ENCODE assay signal across 8 mouse cellular contexts in the genomic region with DNA sequence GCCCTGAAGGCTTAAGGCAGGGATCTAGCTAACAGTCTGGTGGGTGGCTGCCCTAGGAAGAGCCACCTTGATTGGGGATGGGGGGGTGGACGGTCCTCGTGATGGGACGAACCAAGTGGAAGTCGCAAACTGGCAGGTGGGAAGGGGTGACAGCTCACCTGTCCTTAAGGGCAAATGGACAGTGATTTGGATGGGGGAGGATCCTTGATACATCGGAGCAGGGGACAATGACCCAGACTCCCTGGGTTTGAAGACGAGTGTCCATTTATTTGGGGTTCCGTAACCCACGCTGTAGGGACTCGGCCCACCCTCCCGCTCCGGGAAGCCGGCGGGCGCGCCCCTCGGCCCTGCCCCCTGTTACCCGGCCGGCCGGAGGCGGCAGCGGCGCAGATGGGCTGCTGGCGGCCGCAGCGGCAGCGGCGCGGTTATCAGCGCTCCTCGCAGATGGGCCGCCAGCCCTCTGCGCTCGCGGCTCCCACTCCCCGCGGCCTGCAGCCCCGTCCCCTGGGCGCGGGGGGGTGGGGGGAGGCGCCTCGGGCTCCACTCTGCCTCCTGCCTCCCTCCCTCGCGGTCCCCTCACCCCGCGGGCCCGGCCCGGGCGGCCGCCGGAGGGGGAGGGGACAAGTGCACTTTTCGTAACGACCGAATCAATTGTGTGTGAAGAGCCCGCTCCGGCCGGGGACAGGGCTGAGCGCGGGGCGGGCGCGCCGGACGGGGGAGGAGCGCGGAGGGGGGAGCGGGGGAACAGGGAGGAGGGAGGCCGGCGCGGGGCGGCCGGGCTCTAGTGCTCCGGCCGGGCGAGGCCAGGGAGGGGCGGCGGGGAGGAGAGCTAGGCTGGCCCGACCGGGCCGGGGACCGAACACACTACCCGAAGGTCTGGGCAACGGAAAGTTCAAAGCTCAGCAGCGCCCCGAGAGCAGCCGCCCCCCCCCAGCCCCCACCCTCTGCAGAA. TPM values are rescaled to one million over a fixed set of nuclear protein-coding genes. Genes with fewer than 3 reads are reported as not detected.
DNase-seq lines count a peak whose midpoint lies in the region; ATAC-seq and TF ChIP-seq lines count a peak whose summit lies in the region.

No protein-coding gene starts in this region.

- H3K9ac ChIP-seq in forebrain, embryonic 16.5 days (replicated peaks; ENCODE audit: low read depth, low read length), result peak overlapping the region; percentile 62
- H3K9ac ChIP-seq in hindbrain, embryonic 16.5 days (ENCODE audit: low read depth, low read length), result peak overlapping the region; percentile 91
- H3K9ac ChIP-seq in liver, postnatal 0 days (replicated peaks), result peak overlapping the region; percentile 75
- peak overlapping the region; percentile 92 for H3K9ac ChIP-seq in neural tube, embryonic 13.5 days

- no peaks in the 10 kb centered on the region for H3K36me3 ChIP-seq in forebrain, embryonic 16.5 days (ENCODE audit: control insufficient read depth, insufficient read depth)
- H3K36me3 ChIP-seq in hindbrain, embryonic 16.5 days (ENCODE audit: control insufficient read depth, insufficient read depth, low read length), result no peaks in the 10 kb centered on the region
- H3K36me3 ChIP-seq in liver, postnatal 0 days (replicated peaks; ENCODE audit: insufficient read depth, low read length), result no peaks in the 10 kb centered on the region
- H3K36me3 ChIP-seq in neural tube, embryonic 13.5 days, result no peaks in the 10 kb centered on the region

- H3K4me2 ChIP-seq in forebrain, embryonic 16.5 days (ENCODE audit: low read length), result peak overlapping the region; percentile 89
- peak overlapping the region; percentile 93 for H3K4me2 ChIP-seq in hindbrain, embryonic 16.5 days (ENCODE audit: low read length)
- peak overlapping the region; percentile 99 for H3K4me2 ChIP-seq in liver, postnatal 0 days (ENCODE audit: low read depth, low read length)
- H3K4me2 ChIP-seq in neural tube, embryonic 13.5 days, result peak overlapping the region; percentile 88

- no peak for TF ChIP-seq EP300 in liver, postnatal 0 days (IDR thresholded peaks at IDR 0.05; ENCODE audit: low read depth)

- peak; percentile 63 to 72 for DNase-seq in layer of hippocampus, postnatal 10 days (ENCODE audit: low spot score in 2 of 2)
- no peak for DNase-seq in layer of hippocampus, postnatal 14 days (ENCODE audit: low spot score in 2 of 2)
- DNase-seq in liver, postnatal 0 days, result peak; percentile 78
- no peak for DNase-seq in adipocyte (ENCODE audit: low spot score)

- peak; percentile 37 for ATAC-seq in forebrain, embryonic 16.5 days
- ATAC-seq in hindbrain, embryonic 16.5 days, result peak; percentile 43
- peak; percentile 40 for ATAC-seq in liver, postnatal 0 days
- peak; percentile 49 for ATAC-seq in neural tube, embryonic 13.5 days (ENCODE audit: low read depth)

- 2% methylated on average over 59 of the region's 85 CpGs for WGBS in forebrain, embryonic 16.5 days
- under 1% methylated on average over 61 of the region's 85 CpGs for WGBS in hindbrain, embryonic 16.5 days
- WGBS in liver, postnatal 0 days (ENCODE audit: insufficient replicate concordance), result 4% methylated on average over 52 of the region's 85 CpGs
- WGBS in neural tube, embryonic 13.5 days, result 1% methylated on average over 63 of the region's 85 CpGs

- no peaks in the 10 kb centered on the region for H3K27me3 ChIP-seq in forebrain, embryonic 16.5 days (replicated peaks; ENCODE audit: control insufficient read depth, insufficient read depth, low read length)
- no peaks in the 10 kb centered on the region for H3K27me3 ChIP-seq in hindbrain, embryonic 16.5 days (replicated peaks; ENCODE audit: control insufficient read depth, insufficient read depth, low read length)
- H3K27me3 ChIP-seq in liver, postnatal 0 days (ENCODE audit: insufficient read depth, low read length), result peaks cover 19% of the 10 kb centered on the region; the same call in 1 of the 2 replicates
- peaks cover 16% of the 10 kb centered on the region for H3K27me3 ChIP-seq in neural tube, embryonic 13.5 days

- H3K27ac ChIP-seq in brown adipose tissue, adult 24 weeks (replicated peaks; ENCODE audit: low read depth, low read length), result no peak overlapping the region
- H3K27ac ChIP-seq in forebrain, embryonic 16.5 days (ENCODE audit: low read length), result peak overlapping the region; percentile 79
- H3K27ac ChIP-seq in hindbrain, embryonic 16.5 days (ENCODE audit: low read depth, low read length), result peak overlapping the region; percentile 87
- peak overlapping the region; percentile 62 for H3K27ac ChIP-seq in liver, postnatal 0 days (ENCODE audit: low read depth)
- peak overlapping the region; percentile 95 for H3K27ac ChIP-seq in neural tube, embryonic 13.5 days (replicated peaks)

- H3K4me1 ChIP-seq in brown adipose tissue, adult 24 weeks (ENCODE audit: control insufficient read depth, insufficient read depth, insufficient read length, low read length), result no peaks in the 10 kb centered on the region; the same call in 1 of the 2 replicates
- peaks cover 29% of the 10 kb centered on the region for H3K4me1 ChIP-seq in forebrain, embryonic 16.5 days (replicated peaks; ENCODE audit: control insufficient read depth, insufficient read depth, low read length)
- H3K4me1 ChIP-seq in hindbrain, embryonic 16.5 days (ENCODE audit: control insufficient read depth, insufficient read depth, low read depth, low read length), result peaks cover 26% of the 10 kb centered on the region
- H3K4me1 ChIP-seq in liver, postnatal 0 days (ENCODE audit: insufficient read depth), result peaks cover 36% of the 10 kb centered on the region
- H3K4me1 ChIP-seq in neural tube, embryonic 13.5 days (replicated peaks), result peaks cover 63% of the 10 kb centered on the region

- H3K4me3 ChIP-seq in brown adipose tissue, adult 24 weeks (ENCODE audit: insufficient read depth, low read depth, low read length), result peak overlapping the region; percentile 83
- H3K4me3 ChIP-seq in forebrain, embryonic 16.5 days (replicated peaks; ENCODE audit: low read length), result peak overlapping the region; percentile 84
- H3K4me3 ChIP-seq in hindbrain, embryonic 16.5 days (ENCODE audit: low read length), result peak overlapping the region; percentile 66
- H3K4me3 ChIP-seq in liver, postnatal 0 days (ENCODE audit: low read depth, low read length), result peak overlapping the region; percentile 75
- peak overlapping the region; percentile 80 for H3K4me3 ChIP-seq in neural tube, embryonic 13.5 days

- TF ChIP-seq CTCF in liver, postnatal 0 days (IDR thresholded peaks at IDR 0.05; ENCODE audit: low read depth), result no peak

- no peaks in the 10 kb centered on the region for H3K9me3 ChIP-seq in forebrain, embryonic 16.5 days (ENCODE audit: control insufficient read depth, low read length)
- H3K9me3 ChIP-seq in hindbrain, embryonic 16.5 days (ENCODE audit: control insufficient read depth, low read length), result no peaks in the 10 kb centered on the region
- H3K9me3 ChIP-seq in liver, postnatal 0 days (ENCODE audit: low read length), result no peaks in the 10 kb centered on the region
- H3K9me3 ChIP-seq in neural tube, embryonic 13.5 days, result no peaks in the 10 kb centered on the region

RNA-seq across cellular contexts. Expression of gene Nol4l, which starts 1.9 kb away (rescaled TPM):
- 10 to 100 TPM; 65.4 to 66.8 TPM for total RNA-seq in layer of hippocampus, postnatal 10 days (2021)
- total RNA-seq in layer of hippocampus, postnatal 14 days (2021), result 10 to 100 TPM; 55.6 to 60.1 TPM
- 3.4 and 7.1 TPM in 2 replicates for polyA plus RNA-seq in brown adipose tissue, adult 24 weeks (2012; ENCODE audit: insufficient read depth, insufficient read length, missing spikeins)
- polyA plus RNA-seq in forebrain, embryonic 16.5 days (2015; fragmentation: Nextera tagmentation; extraction: Ambion mirVana), result 47.8 and 50.4 TPM in 2 replicates
- 33.7 and 40.7 TPM in 2 replicates for polyA plus RNA-seq in hindbrain, embryonic 16.5 days (2015; fragmentation: Nextera tagmentation; extraction: Ambion mirVana)
- polyA plus RNA-seq in liver, postnatal 0 days (2015; fragmentation: Nextera tagmentation; extraction: Ambion mirVana), result 1.7 and 1.9 TPM in 2 replicates
- 40.8 and 43.3 TPM in 2 replicates for polyA plus RNA-seq in neural tube, embryonic 13.5 days (2015; fragmentation: Nextera tagmentation; extraction: Ambion mirVana)

RNA-seq across cellular contexts. Expression of gene 4930404H24Rik, which starts 35.3 kb away (rescaled TPM):
- not detected for total RNA-seq in layer of hippocampus, postnatal 10 days (2021)
- not detected for total RNA-seq in layer of hippocampus, postnatal 14 days (2021)
- not detected in 2 replicates for polyA plus RNA-seq in brown adipose tissue, adult 24 weeks (2012; ENCODE audit: insufficient read depth, insufficient read length, missing spikeins)
- polyA plus RNA-seq in forebrain, embryonic 16.5 days (2015; fragmentation: Nextera tagmentation; extraction: Ambion mirVana), result not detected in 2 replicates
- not detected in 2 replicates for polyA plus RNA-seq in hindbrain, embryonic 16.5 days (2015; fragmentation: Nextera tagmentation; extraction: Ambion mirVana)
- not detected in 2 replicates for polyA plus RNA-seq in liver, postnatal 0 days (2015; fragmentation: Nextera tagmentation; extraction: Ambion mirVana)
- not detected in 2 replicates for polyA plus RNA-seq in neural tube, embryonic 13.5 days (2015; fragmentation: Nextera tagmentation; extraction: Ambion mirVana)

Comparison
In these comparisons a context has a peak if more than half of its experiments do, and no peak if none do; other contexts are left out.
1. DNase-seq: peak in layer of hippocampus, postnatal 10 days (2 of 2) and liver, postnatal 0 days (single experiment); none in layer of hippocampus, postnatal 14 days (0 of 2) and adipocyte (single experiment).
2. Peak in every context shown above with its lines, with median percentiles within 50 percentile points of each other: H3K4me3 ChIP-seq, ATAC-seq, H3K4me2 ChIP-seq and H3K9ac ChIP-seq.